Mouse (Mus musculus) megakaryocyte progenitor cell, adult 5-6 weeks (primary cell): ENCODE data around the gene Homer3. TPM values are rescaled to one million over a fixed set of nuclear protein-coding genes. Genes with fewer than 3 reads are reported as not detected.

Experiments
- ATAC-seq: replicated peaks from 2 replicates; pipeline ENCODE4 v1.8.0; 2016; ENCODE audit warnings: mild to moderate bottlenecking, moderate TSS enrichment, inconsistent platforms; ENCODE audit not compliant: poor library complexity
- total RNA-seq, 2 experiments: library from RNA; stranded (forward) in 1 of 2; stranded (reverse) in 1 of 2; fragments of 157-497, 149-512 nt in 1 of 2; fragments of 200-1000 nt in 1 of 2; gene quantifications; 2 replicates each; pipeline versions ENCODE4 v1.2.3 to v1.2.4; 2015 to 2017

Homer3 gene
- total RNA-seq, 2 experiments from 2014 or later: 4.2 to 9.9 TPM

DNA sequence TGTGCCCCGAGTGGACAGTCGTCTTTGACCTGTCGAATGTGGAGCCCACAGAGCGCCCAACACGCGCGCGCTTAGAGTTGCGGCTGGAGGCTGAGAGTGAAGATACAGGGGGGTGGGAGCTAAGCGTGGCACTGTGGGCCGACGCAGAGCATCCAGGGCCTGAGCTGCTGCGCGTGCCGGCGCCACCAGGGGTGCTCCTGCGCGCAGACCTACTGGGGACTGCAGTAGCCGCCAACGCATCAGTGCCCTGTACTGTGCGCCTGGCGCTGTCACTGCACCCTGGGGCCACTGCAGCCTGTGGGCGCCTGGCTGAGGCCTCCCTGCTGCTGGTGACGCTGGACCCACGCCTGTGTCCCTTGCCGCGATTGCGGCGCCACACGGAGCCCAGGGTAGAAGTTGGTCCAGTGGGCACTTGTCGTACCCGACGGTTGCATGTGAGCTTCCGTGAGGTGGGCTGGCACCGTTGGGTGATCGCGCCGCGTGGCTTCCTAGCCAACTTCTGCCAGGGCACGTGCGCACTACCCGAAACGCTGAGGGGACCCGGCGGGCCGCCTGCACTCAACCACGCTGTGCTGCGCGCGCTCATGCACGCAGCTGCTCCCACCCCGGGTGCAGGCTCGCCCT lies 48.2 kb downstream of the Homer3 start:
- ATAC-seq: peak; percentile 45

GRCm38 (mm10) chr8:70331526-70331925 lies 48.9 kb downstream of the Homer3 start:
- no peak for ATAC-seq

GRCm38 (mm10) chr8:70332070-70332877 lies 49.6 kb downstream of the Homer3 start:
- 0 out of 2 replicates have a peak, but pooled peaks have one; percentile 18 for ATAC-seq

GRCm38 (mm10) chr8:70332878-70333202 lies 50.2 kb downstream of the Homer3 start:
- ATAC-seq: no peak

- ATAC-seq: no peak
Observed at GRCm38 (mm10) chr8:70338931-70339330, 56.3 kb downstream of the Homer3 start.

DNA sequence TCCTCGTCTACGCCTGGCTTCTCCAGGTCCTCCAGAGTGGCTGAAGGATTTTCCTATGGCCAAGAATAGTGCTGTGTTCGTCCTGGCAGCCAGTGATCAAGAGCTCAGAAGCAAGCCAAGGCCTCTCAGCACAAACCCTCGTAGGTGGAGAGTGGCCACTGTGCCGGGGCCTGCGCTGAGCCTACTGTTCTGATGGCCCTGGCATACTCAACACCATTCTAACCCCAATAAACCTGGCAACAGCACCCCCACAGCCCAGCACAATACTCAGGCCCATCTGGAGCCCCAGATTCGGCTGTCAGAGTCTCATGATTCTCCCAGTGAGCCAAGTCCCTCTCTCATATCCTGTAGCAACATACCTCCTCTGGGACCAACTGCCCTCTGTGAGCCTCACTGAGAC lies 58.0 kb downstream of the Homer3 start:
- no peak for ATAC-seq

- ATAC-seq: no peak; the same call in 1 of the 2 replicates
Observed at GRCm38 (mm10) chr8:70342007-70342406, 59.4 kb downstream of the Homer3 start.

DNA sequence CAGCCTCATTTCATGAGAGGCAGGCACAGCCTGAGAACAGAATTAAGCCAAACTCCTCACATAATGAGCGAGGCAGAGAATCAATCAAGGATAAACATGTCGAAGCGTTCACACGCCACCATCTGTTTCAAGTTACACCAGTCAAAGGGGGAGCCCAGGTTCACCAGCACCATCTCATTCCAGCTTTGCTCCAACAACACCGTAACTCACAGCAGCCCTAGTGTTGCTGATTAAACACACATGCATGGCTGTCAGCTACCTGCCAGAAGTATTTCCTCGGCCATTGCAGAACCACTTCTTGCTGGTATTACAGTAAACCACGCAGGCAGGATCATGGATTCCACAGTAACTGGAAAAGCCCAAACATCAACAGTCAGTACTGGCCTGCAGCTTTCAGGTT lies 60.4 kb downstream of the Homer3 start:
- no peak for ATAC-seq

DNA sequence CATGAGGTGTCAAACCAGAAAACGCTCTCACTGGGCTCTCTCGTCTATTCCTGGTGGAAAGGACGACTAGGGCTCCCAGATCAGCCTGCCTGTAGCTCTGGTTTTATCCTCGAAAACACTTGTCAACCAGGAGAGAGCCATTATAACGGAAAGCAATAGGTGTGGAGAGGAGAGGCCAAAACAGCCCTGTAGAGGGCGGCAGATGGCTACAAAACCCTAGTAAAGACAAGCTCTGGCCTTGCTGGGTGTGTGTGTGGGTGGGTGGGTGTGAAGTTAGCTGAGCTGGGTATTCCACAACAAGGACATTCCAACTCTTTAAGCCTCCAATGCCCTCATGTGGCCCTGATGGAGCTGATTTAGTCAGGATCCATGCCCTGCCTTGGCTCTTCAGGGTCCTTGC lies 61.1 kb downstream of the Homer3 start:
- ATAC-seq: peak; percentile 63

Other genes with a start within 250 kb of the Homer3 start
- 24.0 and 24.6 TPM in 2 replicates for gene Mau2, start 240.1 kb upstream of the Homer3 start, total RNA-seq (2015)
- 24.0 and 26.7 TPM in 2 replicates for gene Mau2, start 240.1 kb upstream of the Homer3 start, total RNA-seq (2017)
- 8.4 and 11.4 TPM in 2 replicates for gene Sugp1, start 240.0 kb upstream of the Homer3 start, total RNA-seq (2015)
- gene Sugp1, start 240.0 kb upstream of the Homer3 start, total RNA-seq (2017): 22.2 and 32.1 TPM in 2 replicates
- gene Tm6sf2, start 209.9 kb upstream of the Homer3 start, total RNA-seq (2015): 0.54 TPM in 1 of 2 replicates, not detected in the other
- gene Tm6sf2, start 209.9 kb upstream of the Homer3 start, total RNA-seq (2017): not detected in 2 replicates
- gene Hapln4, start 199.4 kb upstream of the Homer3 start, total RNA-seq (2015): not detected in 2 replicates
- gene Hapln4, start 199.4 kb upstream of the Homer3 start, total RNA-seq (2017): not detected in 2 replicates
- not detected in 2 replicates for gene Ncan, start 162.0 kb upstream of the Homer3 start, total RNA-seq (2015)
- not detected in 2 replicates for gene Ncan, start 162.0 kb upstream of the Homer3 start, total RNA-seq (2017)
- gene Nr2c2ap, start 151.5 kb upstream of the Homer3 start, total RNA-seq (2015): 38.4 and 45.6 TPM in 2 replicates
- 11.6 and 13.2 TPM in 2 replicates for gene Nr2c2ap, start 151.5 kb upstream of the Homer3 start, total RNA-seq (2017)
- 8.0 and 8.5 TPM in 2 replicates for gene Rfxank, start 143.7 kb upstream of the Homer3 start, total RNA-seq (2015)
- gene Rfxank, start 143.7 kb upstream of the Homer3 start, total RNA-seq (2017): 5.7 and 5.9 TPM in 2 replicates
- 42.0 and 43.3 TPM in 2 replicates for gene Borcs8, start 143.3 kb upstream of the Homer3 start, total RNA-seq (2015)
- gene Borcs8, start 143.3 kb upstream of the Homer3 start, total RNA-seq (2017): 32.0 and 35.2 TPM in 2 replicates
- gene Mef2b, start 143.1 kb upstream of the Homer3 start, total RNA-seq (2015): not detected in 2 replicates
- gene Mef2b, start 143.1 kb upstream of the Homer3 start, total RNA-seq (2017): not detected in 2 replicates
- gene Tmem161a, start 110.5 kb upstream of the Homer3 start, total RNA-seq (2015): 9.0 and 16.0 TPM in 2 replicates
- 11.2 and 11.3 TPM in 2 replicates for gene Tmem161a, start 110.5 kb upstream of the Homer3 start, total RNA-seq (2017)
- 2.5 and 2.8 TPM in 2 replicates for gene Slc25a42, start 70.5 kb upstream of the Homer3 start, total RNA-seq (2015)
- 1.4 and 2.4 TPM in 2 replicates for gene Slc25a42, start 70.5 kb upstream of the Homer3 start, total RNA-seq (2017)
- gene Sugp2, start 48.6 kb upstream of the Homer3 start, total RNA-seq (2015): 32.2 and 53.8 TPM in 2 replicates
- gene Sugp2, start 48.6 kb upstream of the Homer3 start, total RNA-seq (2017): 44.2 and 45.7 TPM in 2 replicates
- gene Armc6, start 48.4 kb upstream of the Homer3 start, total RNA-seq (2015): 7.1 and 9.2 TPM in 2 replicates
- 3.2 and 5.3 TPM in 2 replicates for gene Armc6, start 48.4 kb upstream of the Homer3 start, total RNA-seq (2017)
- 42.7 and 44.7 TPM in 2 replicates for gene Ddx49, start 19.7 kb downstream of the Homer3 start, total RNA-seq (2015)
- 163 and 172 TPM in 2 replicates for gene Ddx49, start 19.7 kb downstream of the Homer3 start, total RNA-seq (2017)
- gene Cope, start 19.7 kb downstream of the Homer3 start, total RNA-seq (2015): 214 and 223 TPM in 2 replicates
- 129 and 151 TPM in 2 replicates for gene Cope, start 19.7 kb downstream of the Homer3 start, total RNA-seq (2017)
- not detected in 2 replicates for gene Cers1, start 32.9 kb downstream of the Homer3 start, total RNA-seq (2015)
- gene Cers1, start 32.9 kb downstream of the Homer3 start, total RNA-seq (2017): not detected in 2 replicates
- gene Gdf1, start 47.0 kb downstream of the Homer3 start, total RNA-seq (2015): not detected in 2 replicates
- not detected in 2 replicates for gene Gdf1, start 47.0 kb downstream of the Homer3 start, total RNA-seq (2017)
- gene Upf1, start 70.5 kb downstream of the Homer3 start, total RNA-seq (2015): 13.9 and 15.3 TPM in 2 replicates
- gene Upf1, start 70.5 kb downstream of the Homer3 start, total RNA-seq (2017): 32.3 and 32.5 TPM in 2 replicates
- not detected in 2 replicates for gene Comp, start 90.7 kb downstream of the Homer3 start, total RNA-seq (2015)
- gene Comp, start 90.7 kb downstream of the Homer3 start, total RNA-seq (2017): 0.07 TPM in 1 of 2 replicates, not detected in the other
- 7.8 and 9.3 TPM in 2 replicates for gene Crtc1, start 156.8 kb downstream of the Homer3 start, total RNA-seq (2015)
- gene Crtc1, start 156.8 kb downstream of the Homer3 start, total RNA-seq (2017): 2.7 and 6.6 TPM in 2 replicates
- gene Klhl26, start 194.1 kb downstream of the Homer3 start, total RNA-seq (2015): 4.7 and 5.1 TPM in 2 replicates
- gene Klhl26, start 194.1 kb downstream of the Homer3 start, total RNA-seq (2017): 3.5 and 3.6 TPM in 2 replicates
- gene Tmem59l, start 204.5 kb downstream of the Homer3 start, total RNA-seq (2015): not detected in 2 replicates
- not detected in 2 replicates for gene Tmem59l, start 204.5 kb downstream of the Homer3 start, total RNA-seq (2017)
- gene Crlf1, start 210.3 kb downstream of the Homer3 start, total RNA-seq (2015): not detected in 2 replicates
- not detected in 2 replicates for gene Crlf1, start 210.3 kb downstream of the Homer3 start, total RNA-seq (2017)
- gene Rex1bd, start 223.9 kb downstream of the Homer3 start, total RNA-seq (2015): 40.6 and 41.3 TPM in 2 replicates
- 42.1 and 50.4 TPM in 2 replicates for gene Rex1bd, start 223.9 kb downstream of the Homer3 start, total RNA-seq (2017)
- gene Uba52, start 228.0 kb downstream of the Homer3 start, total RNA-seq (2015): 3,077 and 3,244 TPM in 2 replicates
- 4,035 and 5,307 TPM in 2 replicates for gene Uba52, start 228.0 kb downstream of the Homer3 start, total RNA-seq (2017)
- 74.6 and 90.4 TPM in 2 replicates for gene Fkbp8, start 244.9 kb downstream of the Homer3 start, total RNA-seq (2015)
- 114 and 133 TPM in 2 replicates for gene Fkbp8, start 244.9 kb downstream of the Homer3 start, total RNA-seq (2017)
- 88.0 and 106 TPM in 2 replicates for gene Kxd1, start 245.1 kb downstream of the Homer3 start, total RNA-seq (2015)
- gene Kxd1, start 245.1 kb downstream of the Homer3 start, total RNA-seq (2017): 63.1 and 84.4 TPM in 2 replicates